Mouse (Mus musculus): ENCODE results near the gene Cpeb4. TPM values are rescaled to one million over a fixed set of nuclear protein-coding genes. Genes with fewer than 3 reads are reported as not detected.

The Cpeb4 gene
- polyA plus RNA-seq, 1 experiment: 58.0 TPM

DNA sequence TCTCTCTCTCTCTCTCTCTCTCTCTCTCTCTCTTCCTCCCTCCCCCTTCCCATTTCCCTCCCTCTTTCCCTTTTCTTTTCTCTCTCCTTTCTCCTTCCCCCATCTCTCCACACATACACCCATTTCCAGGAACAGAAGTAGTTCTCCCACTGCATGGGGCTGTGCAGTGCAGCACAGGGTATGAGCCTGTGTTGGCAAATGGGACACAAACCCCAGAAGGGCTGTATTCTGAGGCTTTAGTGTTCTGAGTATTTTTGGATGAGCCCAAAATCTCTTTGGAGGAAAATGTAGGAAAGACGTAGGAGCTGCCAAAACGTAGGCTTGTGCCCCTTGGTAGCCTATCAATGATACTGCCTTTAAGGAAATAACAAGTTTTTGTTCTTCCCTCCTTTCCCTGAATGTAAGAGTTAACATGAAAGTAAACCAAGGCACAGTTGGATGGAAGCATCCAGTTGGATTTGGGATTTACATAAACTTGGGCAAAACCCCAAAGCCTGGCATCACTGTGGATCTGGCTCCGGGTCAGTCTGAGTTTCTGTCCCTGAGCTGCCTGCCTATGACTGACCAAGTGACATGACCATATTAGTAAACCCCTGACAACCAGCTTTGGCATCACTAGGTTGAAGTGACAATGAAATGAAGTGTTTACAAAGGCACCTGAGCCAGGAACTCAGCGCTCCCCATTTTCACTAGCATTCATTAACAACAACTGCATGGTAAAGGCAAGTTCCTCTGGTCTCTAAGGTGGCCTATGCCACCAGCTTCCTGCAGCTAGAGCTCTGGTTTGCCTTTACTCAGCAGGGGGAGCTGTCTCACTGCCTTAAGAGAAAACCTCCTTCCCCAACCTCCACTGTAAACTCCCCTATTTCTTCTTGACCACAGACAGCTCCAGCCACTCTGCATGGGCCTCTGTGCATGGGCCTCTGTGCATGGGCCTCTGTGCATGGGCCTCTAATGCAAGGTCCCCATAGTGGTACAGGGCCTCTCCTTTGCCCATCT is 69.9 kb downstream of the Cpeb4 start:
- 46% methylated on average over 4 of the region's 4 CpGs for WGBS
- Histone ChIP-seq H3K4me1 (ENCODE audit: control insufficient read depth, insufficient read depth, low read length) (peaks cover 6% of the 10 kb centered on the region), H3K27me3 (ENCODE audit: control insufficient read depth, insufficient read depth, low read length) (no peaks in the 10 kb centered on the region), H3K27ac (ENCODE audit: insufficient read depth, low read length) (no peak overlapping the region), H3K4me3 (replicated peaks; ENCODE audit: insufficient read depth, low read depth, low read length) (no peak overlapping the region)
- no peak for DNase-seq
- no peak for TF ChIP-seq CTCF (IDR thresholded peaks at IDR 0.05; ENCODE audit: borderline replicate concordance, insufficient read depth, low read depth, low read length)
- TF ChIP-seq POLR2A (IDR thresholded peaks at IDR 0.05; ENCODE audit: borderline replicate concordance, insufficient read depth, low read length): no peak

DNA sequence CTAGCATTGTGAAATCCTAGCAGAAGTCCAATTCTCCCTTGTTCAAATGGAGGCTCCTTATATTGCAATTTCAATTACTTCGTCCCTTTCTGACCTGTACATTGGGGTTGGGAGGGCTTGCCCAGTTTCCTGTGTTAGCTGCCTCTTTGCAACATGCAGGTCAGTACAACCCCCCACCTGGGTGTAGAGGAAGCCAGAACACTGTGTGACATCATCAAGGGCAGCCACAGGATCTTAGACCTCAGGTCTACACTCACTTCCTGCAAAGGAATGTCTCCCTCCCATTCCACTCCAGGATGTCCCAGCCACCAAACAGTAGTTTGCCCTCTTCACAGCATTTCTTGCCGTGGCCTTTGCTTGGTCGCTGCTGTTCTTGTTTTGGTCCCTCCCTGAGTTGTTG is 73.5 kb downstream of the Cpeb4 start:
- H3K27me3 ChIP-seq (ENCODE audit: control insufficient read depth, insufficient read depth, low read length): no peaks in the 10 kb centered on the region
- no peak overlapping the region for H3K27ac ChIP-seq (ENCODE audit: insufficient read depth, low read length)
- H3K4me3 ChIP-seq (replicated peaks; ENCODE audit: insufficient read depth, low read depth, low read length): no peak overlapping the region
- no peak for DNase-seq
- WGBS: 80% methylated on average over 3 of the region's 3 CpGs
- TF ChIP-seq CTCF (IDR thresholded peaks at IDR 0.05; ENCODE audit: borderline replicate concordance, insufficient read depth, low read depth, low read length) (no peak), POLR2A (IDR thresholded peaks at IDR 0.05; ENCODE audit: borderline replicate concordance, insufficient read depth, low read length) (no peak)
- H3K4me1 ChIP-seq (ENCODE audit: control insufficient read depth, insufficient read depth, low read length): peaks cover 9% of the 10 kb centered on the region

DNA sequence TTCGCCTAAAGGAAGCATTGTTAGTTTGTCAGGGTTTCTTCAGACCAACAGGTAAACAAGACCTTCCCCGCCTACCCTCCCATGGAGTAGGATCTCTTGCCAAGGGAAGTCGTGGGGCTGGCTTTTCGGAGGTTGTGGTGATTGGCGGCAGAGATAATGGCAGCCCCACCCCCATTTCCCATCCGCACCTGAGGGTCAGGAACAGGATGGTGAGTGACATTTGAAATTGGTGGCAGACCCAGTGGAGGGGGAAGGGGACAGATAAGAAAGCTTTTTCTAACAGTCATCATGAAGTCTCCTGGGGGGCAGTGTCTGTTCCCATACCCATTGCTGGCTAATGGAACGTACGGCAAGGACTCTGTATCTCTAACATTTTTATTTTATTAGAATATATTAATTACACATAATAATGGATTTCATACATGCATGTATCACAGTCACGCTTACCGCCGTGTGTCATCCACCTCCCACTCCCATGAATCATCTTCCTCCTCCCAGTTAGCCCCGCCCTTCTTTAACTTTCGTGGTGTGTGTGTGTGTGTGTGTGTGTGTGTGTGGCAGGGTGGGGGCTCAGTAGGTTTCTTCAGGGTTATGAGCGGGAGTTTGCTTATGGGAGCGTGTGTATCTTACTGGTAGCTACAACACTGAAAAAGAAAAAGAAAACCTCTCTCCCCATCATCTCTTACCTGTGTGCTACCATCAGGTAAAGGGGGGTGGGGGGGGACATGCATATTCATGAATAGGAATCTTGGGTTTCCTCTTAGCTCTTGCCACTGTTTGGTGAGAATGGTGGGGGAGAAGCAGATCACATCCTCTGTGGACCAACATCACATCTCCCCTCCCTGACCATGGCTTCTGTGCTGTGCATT is 76.7 kb downstream of the Cpeb4 start:
- Histone ChIP-seq H3K4me3 (replicated peaks; ENCODE audit: insufficient read depth, low read depth, low read length) (peak overlapping the region; percentile 91), H3K4me1 (ENCODE audit: control insufficient read depth, insufficient read depth, low read length) (peaks cover 2% of the 10 kb centered on the region; the same call in 1 of the 2 replicates), H3K27ac (ENCODE audit: insufficient read depth, low read length) (no peak overlapping the region), H3K27me3 (ENCODE audit: control insufficient read depth, insufficient read depth, low read length) (no peaks in the 10 kb centered on the region)
- DNase-seq: no peak
- TF ChIP-seq POLR2A (IDR thresholded peaks at IDR 0.05; ENCODE audit: borderline replicate concordance, insufficient read depth, low read length) (no peak), CTCF (IDR thresholded peaks at IDR 0.05; ENCODE audit: borderline replicate concordance, insufficient read depth, low read depth, low read length) (no peak)
- WGBS: 30% methylated on average over 15 of the region's 15 CpGs

DNA sequence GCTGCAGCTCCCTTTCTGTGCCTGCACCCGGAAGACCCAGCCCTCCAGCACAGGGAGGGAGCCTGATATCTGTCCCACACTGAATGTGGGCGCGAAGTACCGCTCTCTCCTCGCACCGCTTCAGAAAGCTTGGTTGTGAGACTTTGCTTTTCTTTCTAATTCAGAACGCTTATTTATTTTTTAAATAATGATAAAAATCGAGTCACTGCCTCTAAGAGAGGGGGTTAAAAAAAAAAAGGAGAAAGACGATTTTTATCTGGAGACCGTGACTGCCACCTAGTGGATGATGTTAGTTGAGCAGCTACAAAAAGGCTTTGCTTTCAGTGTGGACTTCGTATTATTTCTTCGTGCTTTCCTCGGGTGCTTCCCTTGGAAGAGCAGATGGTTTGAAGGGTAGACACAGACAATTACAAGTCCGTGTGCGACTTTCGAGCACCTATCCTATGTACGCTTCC is 77.3 kb downstream of the Cpeb4 start:
- peak overlapping the region; percentile 91 for H3K4me3 ChIP-seq (replicated peaks; ENCODE audit: insufficient read depth, low read depth, low read length)
- peaks cover 2% of the 10 kb centered on the region; the same call in 1 of the 2 replicates for H3K4me1 ChIP-seq (ENCODE audit: control insufficient read depth, insufficient read depth, low read length)
- peak; percentile 72 to 75 for DNase-seq
- no peak overlapping the region for H3K27ac ChIP-seq (ENCODE audit: insufficient read depth, low read length)
- no peaks in the 10 kb centered on the region for H3K27me3 ChIP-seq (ENCODE audit: control insufficient read depth, insufficient read depth, low read length)
- under 1% methylated on average over 17 of the region's 17 CpGs for WGBS
- TF ChIP-seq CTCF (IDR thresholded peaks at IDR 0.05; ENCODE audit: borderline replicate concordance, insufficient read depth, low read depth, low read length) (peak; percentile 54; the same call in 1 of the 2 replicates), POLR2A (IDR thresholded peaks at IDR 0.05; ENCODE audit: borderline replicate concordance, insufficient read depth, low read length) (no peak)

DNA sequence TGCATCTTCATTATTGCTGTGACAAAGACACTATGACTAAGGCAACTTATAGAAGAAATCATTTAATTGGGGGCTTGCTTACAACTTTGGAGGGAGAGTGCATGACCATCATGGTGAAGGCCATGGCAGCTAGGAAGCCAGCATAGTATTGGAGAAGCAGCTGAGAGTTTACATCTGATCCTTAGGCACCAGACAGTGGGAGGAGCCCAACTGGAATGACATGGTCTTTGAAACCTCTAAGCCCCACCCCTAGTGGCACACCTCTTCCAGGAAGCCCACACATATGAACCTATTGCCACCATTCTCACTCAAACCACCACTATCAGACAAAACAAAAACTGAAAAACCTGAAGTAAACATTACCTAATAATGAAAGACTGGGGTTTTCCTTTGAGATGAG is 88.1 kb downstream of the Cpeb4 start:
- Histone ChIP-seq H3K27me3 (ENCODE audit: control insufficient read depth, insufficient read depth, low read length) (no peaks in the 10 kb centered on the region), H3K27ac (ENCODE audit: insufficient read depth, low read length) (no peak overlapping the region), H3K4me3 (replicated peaks; ENCODE audit: insufficient read depth, low read depth, low read length) (no peak overlapping the region), H3K4me1 (ENCODE audit: control insufficient read depth, insufficient read depth, low read length) (no peaks in the 10 kb centered on the region)
- DNase-seq: no peak
- TF ChIP-seq POLR2A (IDR thresholded peaks at IDR 0.05; ENCODE audit: borderline replicate concordance, insufficient read depth, low read length): no peak
- no peak for TF ChIP-seq CTCF (IDR thresholded peaks at IDR 0.05; ENCODE audit: borderline replicate concordance, insufficient read depth, low read depth, low read length)

DNA sequence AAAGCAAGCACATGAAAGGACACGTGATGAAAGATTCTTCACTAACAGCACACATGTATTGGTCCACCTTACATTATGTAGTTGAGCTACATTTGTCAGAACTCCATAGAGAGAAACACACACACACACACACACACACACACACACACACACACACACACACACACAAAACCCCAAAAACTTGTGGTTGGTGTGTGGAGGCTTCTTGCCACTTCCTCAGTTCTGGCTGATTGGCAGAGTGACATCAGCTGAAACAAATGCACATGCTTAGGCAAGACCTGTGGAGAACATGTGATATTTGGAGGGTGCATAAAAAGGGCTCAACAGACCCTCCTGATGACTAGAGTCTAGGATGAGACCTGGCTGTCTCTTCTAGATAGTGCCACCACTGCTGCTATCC is 92.0 kb downstream of the Cpeb4 start:
- 100% methylated on average over 1 of the region's 1 CpGs for WGBS
- H3K27me3 ChIP-seq (ENCODE audit: control insufficient read depth, insufficient read depth, low read length): no peaks in the 10 kb centered on the region
- no peaks in the 10 kb centered on the region for H3K4me1 ChIP-seq (ENCODE audit: control insufficient read depth, insufficient read depth, low read length)
- no peak for DNase-seq
- no peak overlapping the region for H3K4me3 ChIP-seq (replicated peaks; ENCODE audit: insufficient read depth, low read depth, low read length)
- no peak overlapping the region for H3K27ac ChIP-seq (ENCODE audit: insufficient read depth, low read length)
- TF ChIP-seq POLR2A (IDR thresholded peaks at IDR 0.05; ENCODE audit: borderline replicate concordance, insufficient read depth, low read length) (no peak), CTCF (IDR thresholded peaks at IDR 0.05; ENCODE audit: borderline replicate concordance, insufficient read depth, low read depth, low read length) (no peak)

DNA sequence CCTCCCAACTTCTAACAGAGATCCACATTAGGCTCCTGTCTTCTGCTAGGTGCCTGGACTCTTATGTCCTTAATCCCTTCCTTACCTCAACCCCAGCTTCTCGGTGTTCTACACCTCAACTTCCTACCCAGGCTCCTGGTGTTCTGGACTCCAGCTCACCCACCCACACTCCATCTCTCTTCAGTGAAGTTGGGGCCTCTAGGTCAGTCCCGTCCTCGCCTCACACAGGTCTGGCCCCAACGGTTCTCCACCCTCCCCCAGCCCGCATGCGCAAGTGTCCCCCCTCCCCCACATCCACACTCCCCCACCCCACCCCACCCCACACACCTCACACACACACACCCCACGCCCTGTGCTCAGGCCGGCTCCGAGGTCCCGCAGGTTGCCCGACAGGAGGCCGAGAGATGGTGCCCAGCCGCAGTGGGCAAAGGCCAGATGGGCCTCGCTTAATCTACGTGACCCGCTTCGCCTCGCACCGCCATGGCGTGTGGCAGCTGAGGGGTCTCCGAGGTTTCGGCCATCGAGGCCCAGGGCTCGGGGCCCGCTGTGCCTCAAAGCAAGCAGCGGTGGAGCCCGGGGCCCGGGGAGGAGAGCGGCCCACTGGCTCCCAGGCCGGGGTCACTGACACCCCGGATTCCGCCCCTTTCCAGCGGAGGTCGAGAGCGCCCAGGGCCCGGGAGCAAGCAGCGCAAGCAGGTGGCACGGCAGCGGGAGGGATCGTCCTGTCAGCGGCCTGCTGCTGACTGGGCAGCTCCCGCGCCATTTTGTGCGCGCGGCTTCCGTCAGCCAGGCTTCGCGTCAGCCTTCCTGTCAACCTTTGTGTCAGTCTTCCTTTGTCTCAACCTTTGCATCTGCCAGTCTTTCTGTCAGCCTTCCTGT is 93.5 kb downstream of the Cpeb4 start, which contains the start of gene 4930524B15Rik:
Gene 4930524B15Rik (plus strand): TSS at position 337 of the 879 bp plus-strand sequence.
- WGBS: 45% methylated on average over 49 of the region's 49 CpGs
- no peaks in the 10 kb centered on the region for H3K4me1 ChIP-seq (ENCODE audit: control insufficient read depth, insufficient read depth, low read length)
- H3K27ac ChIP-seq (ENCODE audit: insufficient read depth, low read length): no peak within 1 kb of the TSS
- H3K4me3 ChIP-seq (replicated peaks; ENCODE audit: insufficient read depth, low read depth, low read length): peak within 1 kb of the TSS; percentile 25
- DNase-seq: peak; percentile 29 to 35
- TF ChIP-seq CTCF (IDR thresholded peaks at IDR 0.05; ENCODE audit: borderline replicate concordance, insufficient read depth, low read depth, low read length) (no peak), POLR2A (IDR thresholded peaks at IDR 0.05; ENCODE audit: borderline replicate concordance, insufficient read depth, low read length) (no peak)
- no peaks in the 10 kb centered on the region for H3K27me3 ChIP-seq (ENCODE audit: control insufficient read depth, insufficient read depth, low read length)
